Mouse (Mus musculus) stomach, embryonic 16.5 days (tissue): Measurements from ENCODE around the gene Gm21905. TPM values are rescaled to one million over a fixed set of nuclear protein-coding genes. Genes with fewer than 3 reads are reported as not detected.

ENCODE experiments used
- ATAC-seq: fragments of 200-750 bp; cut with Nextera tagmentation; 2 replicates; pipeline ENCODE4 v1.8.0; 2017; ENCODE audit warnings: moderate number of reproducible peaks, moderate TSS enrichment; ENCODE audit not compliant: insufficient read depth, low FRiP score
- H3K27ac ChIP-seq: fragments of 300-500 bp; sonication (generic); 2 replicates; pipeline ENCODE4 v1.5.1; 2014; ENCODE audit warnings: low read length
- H3K27me3 ChIP-seq: fragments of 300-500 bp; sonication (generic); 2 replicates; pipeline ENCODE4 v1.6.1; 2014; ENCODE audit warnings: low read length, control low read depth, mixed read lengths; ENCODE audit not compliant: control insufficient read depth, insufficient read depth
- H3K36me3 ChIP-seq: fragments of 300-500 bp; sonication (generic); 2 replicates; pipeline ENCODE4 v1.6.1; 2014; ENCODE audit warnings: low read length; ENCODE audit not compliant: control insufficient read depth, insufficient read depth
- H3K4me1 ChIP-seq: fragments of 300-500 bp; sonication (generic); 2 replicates; pipeline ENCODE4 v1.6.1; 2014; ENCODE audit warnings: low read length, control low read depth, mixed read lengths; ENCODE audit not compliant: control insufficient read depth, insufficient read depth
- H3K4me2 ChIP-seq: fragments of 300-500 bp; sonication (generic); 2 replicates; pipeline ENCODE4 v1.6.1; 2014; ENCODE audit warnings: low read depth, low read length, mixed read lengths
- H3K4me3 ChIP-seq: fragments of 300-500 bp; sonication (generic); replicated peaks from 2 replicates; pipeline ENCODE4 v1.5.1; 2014; ENCODE audit warnings: mild to moderate bottlenecking, low read length
- H3K9ac ChIP-seq: fragments of 300-500 bp; sonication (generic); 2 replicates; pipeline ENCODE4 v1.6.1; 2014; ENCODE audit warnings: low read length
- H3K9me3 ChIP-seq: fragments of 300-500 bp; sonication (generic); replicated peaks from 2 replicates; pipeline ENCODE4 v1.6.1; 2016; ENCODE audit warnings: low read length, control low read depth; ENCODE audit not compliant: control insufficient read depth
- WGBS: fragments of 180-500 bp; shearing (Covaris S2); extraction: QIAGEN DNeasy Blood & Tissue Kit; methylation state at CpG from one replicate; pipeline ENCODE4 v1.1.7; 2014; 5-methylcytosine and 5-hydroxymethylcytosine counted together
- polyA plus RNA-seq: library from polyadenylated mRNA; unstranded; fragments of >200 nt; fragmentation: Nextera tagmentation; extraction: Ambion mirVana; gene quantifications from 2 replicates; pipeline ENCODE4 v1.2.1, GENCODE M21; 2015

The Gm21905 gene
- polyA plus RNA-seq, 1 experiment from 2014 or later: not detected

- H3K27me3 ChIP-seq: no peaks in the 10 kb centered on the region
- H3K4me2 ChIP-seq: no peak overlapping the region
- H3K4me1 ChIP-seq: no peaks in the 10 kb centered on the region
- 0 out of 2 replicates have a peak, but pooled peaks cover 4% of the 10 kb centered on the region for H3K9me3 ChIP-seq
- no peak overlapping the region for H3K4me3 ChIP-seq
- no peak for ATAC-seq
- 75% methylated on average over 1 of the region's 1 CpGs for WGBS
- H3K9ac ChIP-seq: no peak overlapping the region
- no peaks in the 10 kb centered on the region for H3K36me3 ChIP-seq
- H3K27ac ChIP-seq: no peak overlapping the region
These were observed 2.0 kb downstream of the Gm21905 start for GRCm38 (mm10) chr5:67944074-67944785.

- ATAC-seq: no peak
These were observed 3.0 kb downstream of the Gm21905 start for GRCm38 (mm10) chr5:67943199-67943598.

GRCm38 (mm10) chr5:67941369-67941768, 4.9 kb downstream of the Gm21905 start, which contains the start of gene Gm5108:
TSS of gene Gm5108 (plus strand) at chr5:67941669.
- no peak within 1 kb of the TSS for H3K9ac ChIP-seq
- ATAC-seq: no peak
- WGBS: 74% methylated on average over 2 of the region's 2 CpGs
- H3K36me3 ChIP-seq: no peaks in the 10 kb centered on the region
- no peaks in the 10 kb centered on the region for H3K4me1 ChIP-seq
- no peak within 1 kb of the TSS for H3K4me3 ChIP-seq
- no peaks in the 10 kb centered on the region for H3K27me3 ChIP-seq
- 0 out of 2 replicates have a peak, but pooled peaks cover 4% of the 10 kb centered on the region for H3K9me3 ChIP-seq
- H3K4me2 ChIP-seq: no peak within 1 kb of the TSS
- H3K27ac ChIP-seq: no peak within 1 kb of the TSS

More at GRCm38 (mm10) chr5:67943199-67943598, 3.0 kb downstream of the Gm21905 start:
- H3K9ac ChIP-seq: no peak overlapping the region
- H3K27ac ChIP-seq: no peak overlapping the region
- WGBS: 32% methylated on average over 2 of the region's 2 CpGs
- H3K27me3 ChIP-seq: no peaks in the 10 kb centered on the region
- no peak overlapping the region for H3K4me3 ChIP-seq
- no peaks in the 10 kb centered on the region for H3K4me1 ChIP-seq
- H3K4me2 ChIP-seq: no peak overlapping the region
- H3K36me3 ChIP-seq: no peaks in the 10 kb centered on the region
- H3K9me3 ChIP-seq: 0 out of 2 replicates have a peak, but pooled peaks cover 4% of the 10 kb centered on the region

GRCm38 (mm10) chr5:67931623-67932022, 14.6 kb downstream of the Gm21905 start:
- Histone ChIP-seq H3K9me3 (no peaks in the 10 kb centered on the region), H3K4me2 (no peak overlapping the region), H3K4me3 (no peak overlapping the region), H3K27ac (no peak overlapping the region), H3K36me3 (no peaks in the 10 kb centered on the region), H3K4me1 (no peaks in the 10 kb centered on the region; the same call in 1 of the 2 replicates), H3K9ac (no peak overlapping the region), H3K27me3 (no peaks in the 10 kb centered on the region)
- 37% methylated on average over 2 of the region's 2 CpGs for whole genome bisulfite sequencing
- ATAC-seq: peak; percentile 74

GRCm38 (mm10) chr5:67930584-67930983, 15.6 kb downstream of the Gm21905 start:
- Histone ChIP-seq H3K9me3 (no peaks in the 10 kb centered on the region), H3K4me2 (no peak overlapping the region), H3K4me1 (no peaks in the 10 kb centered on the region; the same call in 1 of the 2 replicates), H3K27me3 (no peaks in the 10 kb centered on the region), H3K27ac (no peak overlapping the region), H3K36me3 (no peaks in the 10 kb centered on the region), H3K4me3 (no peak overlapping the region), H3K9ac (no peak overlapping the region)
- no peak for ATAC-seq
- WGBS: 44% methylated on average over 4 of the region's 4 CpGs

- no peak for ATAC-seq
- no peak overlapping the region for H3K27ac ChIP-seq
- no peak overlapping the region for H3K4me3 ChIP-seq
- no peaks in the 10 kb centered on the region for H3K36me3 ChIP-seq
- no peaks in the 10 kb centered on the region for H3K27me3 ChIP-seq
- no peak overlapping the region for H3K9ac ChIP-seq
- 49% methylated on average over 2 of the region's 2 CpGs for WGBS
- H3K9me3 ChIP-seq: no peaks in the 10 kb centered on the region
- H3K4me1 ChIP-seq: no peaks in the 10 kb centered on the region
- no peak overlapping the region for H3K4me2 ChIP-seq
These were observed 41.7 kb downstream of the Gm21905 start for GRCm38 (mm10) chr5:67904555-67904954.

GRCm38 (mm10) chr5:67898921-67899320, 47.3 kb downstream of the Gm21905 start:
- Histone ChIP-seq H3K9me3 (no peaks in the 10 kb centered on the region), H3K4me3 (no peak overlapping the region), H3K27ac (no peak overlapping the region), H3K27me3 (no peaks in the 10 kb centered on the region), H3K36me3 (no peaks in the 10 kb centered on the region), H3K4me2 (no peak overlapping the region), H3K4me1 (no peaks in the 10 kb centered on the region), H3K9ac (no peak overlapping the region)
- ATAC-seq: no peak
- WGBS: 86% methylated on average over 1 of the region's 1 CpGs

- H3K4me3 ChIP-seq: no peak overlapping the region
- no peak overlapping the region for H3K27ac ChIP-seq
- no peak overlapping the region for H3K9ac ChIP-seq
- H3K27me3 ChIP-seq: no peaks in the 10 kb centered on the region
- 72% methylated on average over 9 of the region's 9 CpGs for WGBS
- no peak overlapping the region for H3K4me2 ChIP-seq
- ATAC-seq: no peak
- H3K4me1 ChIP-seq: no peaks in the 10 kb centered on the region
- no peaks in the 10 kb centered on the region for H3K36me3 ChIP-seq
- no peaks in the 10 kb centered on the region for H3K9me3 ChIP-seq
These were observed 61.6 kb downstream of the Gm21905 start for GRCm38 (mm10) chr5:67884422-67885210.

- WGBS: 68% methylated on average over 1 of the region's 1 CpGs
- Histone ChIP-seq H3K4me3 (no peak overlapping the region), H3K36me3 (no peaks in the 10 kb centered on the region), H3K9ac (no peak overlapping the region), H3K9me3 (no peaks in the 10 kb centered on the region), H3K27me3 (no peaks in the 10 kb centered on the region), H3K27ac (no peak overlapping the region), H3K4me2 (no peak overlapping the region), H3K4me1 (no peaks in the 10 kb centered on the region)
- ATAC-seq: no peak
These were observed 62.6 kb downstream of the Gm21905 start for GRCm38 (mm10) chr5:67883564-67884171.
